Mouse (Mus musculus) testis, postnatal 10 days (tissue): ENCODE data around the gene Rwdd2b.

Experiments used
- DNase-seq: peaks from one replicate; pipeline ENCODE4 v3.0.0; 2021; ENCODE audit warnings: low spot score

Gene Rwdd2b

GRCm38 (mm10) chr16:87420662-87421061 is 19.7 kb downstream of the Rwdd2b start:
- DNase-seq = no peak

GRCm38 (mm10) chr16:87405001-87405400 is 35.4 kb downstream of the Rwdd2b start:
- DNase-seq = no peak

GRCm38 (mm10) chr16:87393813-87394548 is 46.4 kb downstream of the Rwdd2b start:
- DNase-seq = peak; percentile 73

GRCm38 (mm10) chr16:87387444-87387977 is 52.9 kb downstream of the Rwdd2b start:
- no peak for DNase-seq

- DNase-seq = no peak
Observed at GRCm38 (mm10) chr16:87384366-87384765, 56.0 kb downstream of the Rwdd2b start.
